Mouse (Mus musculus) adrenal gland (tissue): ENCODE measurements around the gene B3gnt5.

ENCODE experiments used
- intact Hi-C: fragments of 180-260 bp; cut with DNase I; formaldehyde crosslinking; loops from one replicate; pipeline ENCODE4 v1.15.1; 2025
- long read RNA-seq, 2 experiments: library from polyadenylated mRNA; unstranded; transcript quantifications; one replicate each; pipeline ENCODE4 v2.0.0; 2020; ENCODE audit warnings: borderline replicate concordance in 1 of 2; ENCODE audit not compliant: insufficient replicate concordance in 1 of 2

Gene B3gnt5
- long read RNA-seq, experiment 1, result 0 reads
- long read RNA-seq, experiment 2, result 0 reads

GRCm38 (mm10) chr16:19760074-19760473, at the start of gene B3gnt5:
Gene B3gnt5 (plus strand): TSS chr16:19760208.
- intact Hi-C loops, result no loop called here

GRCm38 (mm10) chr16:19720959-19721358, 39.0 kb upstream of the B3gnt5 start:
- intact Hi-C loops, result loop anchor here (10.0 kb wide), 2 partner anchors 124 to 464 kb away; no protein-coding TSS in a partner anchor

GRCm38 (mm10) chr16:19724139-19724538, 35.9 kb upstream of the B3gnt5 start:
- intact Hi-C loops, result loop anchor here (10.0 kb wide), 2 partner anchors 121 to 461 kb away; no protein-coding TSS in a partner anchor

GRCm38 (mm10) chr16:19732896-19733295, 27.1 kb upstream of the B3gnt5 start:
- intact Hi-C loops, result no loop called here

GRCm38 (mm10) chr16:19760505-19761496, 793 bp downstream of the B3gnt5 start:
- intact Hi-C loops, result no loop called here

GRCm38 (mm10) chr16:19761691-19762090, 1.7 kb downstream of the B3gnt5 start:
- intact Hi-C loops, result no loop called here

- intact Hi-C loops, result no loop called here
Measured at GRCm38 (mm10) chr16:19766107-19766506, 6.1 kb downstream of the B3gnt5 start.

- intact Hi-C loops, result no loop called here
Measured at GRCm38 (mm10) chr16:19768046-19768445, 8.0 kb downstream of the B3gnt5 start.

GRCm38 (mm10) chr16:19772013-19772412, 12.0 kb downstream of the B3gnt5 start:
- intact Hi-C loops, result no loop called here

- intact Hi-C loops, result no loop called here
Measured at GRCm38 (mm10) chr16:19786386-19787090, 26.5 kb downstream of the B3gnt5 start.

- intact Hi-C loops, result no loop called here
Measured at GRCm38 (mm10) chr16:19789914-19790313, 29.9 kb downstream of the B3gnt5 start.

- intact Hi-C loops, result no loop called here
Measured at GRCm38 (mm10) chr16:19818801-19819200, 58.8 kb downstream of the B3gnt5 start.
